In the genomic region with DNA sequence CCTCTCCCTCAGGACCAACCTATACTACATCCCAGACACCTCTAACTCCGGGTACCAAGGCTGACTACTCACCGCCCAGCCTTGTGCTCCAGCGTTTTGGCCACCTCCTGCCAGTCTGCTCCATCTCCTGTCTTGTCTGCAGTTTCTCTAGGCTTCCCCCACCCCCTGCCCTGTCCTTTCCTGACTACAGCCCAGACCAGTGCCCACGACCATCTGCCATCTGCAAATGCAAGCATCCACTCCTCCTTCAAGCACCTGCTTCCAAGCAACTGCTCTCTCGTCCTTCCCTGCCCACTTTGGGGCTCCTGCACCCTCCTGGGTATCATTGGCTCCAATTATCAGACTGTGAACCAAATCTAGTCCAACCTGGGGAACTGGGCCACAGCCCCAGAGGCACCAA, we compare ENCODE assay signal across 20 mouse cellular contexts. TPM values are rescaled to one million over a fixed set of nuclear protein-coding genes. Genes with fewer than 3 reads are reported as not detected.
A peak's percentile ranks its signal among the peaks of the same experiment; 100 is the strongest.
DNase-seq lines count a peak whose midpoint lies in the region.
"Had no signal": no experiment of that assay in that cellular context is flagged by ENCODE, and none has a peak within 500 bp of the region (broad histone marks: within the 10 kb centered on the region; RNA-seq: fewer than 3 reads in every experiment).

No protein-coding gene starts in this region.

- DNase-seq in cerebellum, adult 11-12 months: peak; percentile 77
- no peak for DNase-seq in cerebellum, adult 8-10 months
- peak; percentile 50 to 61 for DNase-seq in frontal cortex, adult 2 months (ENCODE audit: extremely low spot score in 1 of 2, low spot score in 1 of 2)
- DNase-seq in frontal cortex, postnatal 25 days (ENCODE audit: low spot score in 2 of 2): no peak
- peak; percentile 70 for DNase-seq in right cerebral cortex, adult 18-20 months
- no peak for DNase-seq in right cerebral cortex, adult 2 months (ENCODE audit: low spot score in 2 of 2)
- DNase-seq in embryo, embryonic 10.5 days (ENCODE audit: low spot score): no peak
- DNase-seq: adrenal gland, adult 2 months; adrenal gland, postnatal 36 days; embryo, embryonic 11 days; gastrocnemius, postnatal 10 days; kidney, postnatal 14 days; layer of hippocampus, adult 9-11 months; liver; lung, adult 2 months; lung, postnatal 10 days; midbrain, embryonic 14.5 days; right cerebral cortex, postnatal 25 days; thymus, postnatal 14 days had no signal

RNA-seq across cellular contexts. Expression of gene Rap1gap2, which starts 24.3 kb away (rescaled TPM):
- 114 and 115 TPM in 2 replicates for polyA plus RNA-seq in frontal cortex, adult 2 months (2012; rRNA removed)

RNA-seq across cellular contexts. Expression of gene Ccdc92b, which starts 33.0 kb away (rescaled TPM):
- 19.5 and 19.9 TPM in 2 replicates for polyA plus RNA-seq in frontal cortex, adult 2 months (2012; rRNA removed)
- polyA plus RNA-seq: activated CD4-positive, CD25-positive, alpha-beta regulatory T cell, adult 4 months had no signal

Comparison
In these comparisons a context has a peak if more than half of its experiments do, and no peak if none do; other contexts are left out.
1. DNase-seq: peak in cerebellum, adult 11-12 months (single experiment), frontal cortex, adult 2 months (2 of 2) and right cerebral cortex, adult 18-20 months (single experiment); none in cerebellum, adult 8-10 months (single experiment), frontal cortex, postnatal 25 days (0 of 2), right cerebral cortex, adult 2 months (0 of 2) and embryo, embryonic 10.5 days (single experiment).